Mouse (Mus musculus) bone marrow macrophage, adult 2 months (primary cell): ENCODE data around the gene Traf4. TPM values are rescaled to one million over a fixed set of nuclear protein-coding genes. Genes with fewer than 3 reads are reported as not detected.

Source experiments
- H3K27ac ChIP-seq: 2 replicates; pipeline ENCODE4 v1.5.1; 2012; ENCODE audit warnings: low read depth, low read length; ENCODE audit not compliant: insufficient read depth
- H3K4me1 ChIP-seq: 2 replicates; pipeline ENCODE4 v1.6.1; 2012; ENCODE audit warnings: low read length; ENCODE audit not compliant: control insufficient read depth, insufficient read depth
- H3K4me3 ChIP-seq: 2 replicates; pipeline ENCODE4 v1.5.1; 2012; ENCODE audit warnings: mild to moderate bottlenecking, low read length, moderate library complexity; ENCODE audit not compliant: insufficient read depth
- CTCF ChIP-seq: IDR thresholded peaks from 2 replicates; pipeline ENCODE4 v1.5.1; 2012; ENCODE audit warnings: low read depth, mild to moderate bottlenecking, low read length, moderate library complexity
- POLR2A ChIP-seq: IDR thresholded peaks from 2 replicates; pipeline ENCODE4 v1.6.1; 2012; ENCODE audit warnings: mild to moderate bottlenecking, low read depth, low read length, borderline replicate concordance
- polyA plus RNA-seq: library from polyadenylated mRNA; stranded (reverse); fragments of >200 nt; gene quantifications from 2 replicates; pipeline ENCODE4 v1.2.4, GENCODE M21; 2012; ENCODE audit not compliant: missing spikeins, insufficient read depth, insufficient read length

Gene Traf4
- polyA plus RNA-seq, 1 experiment = 0.68 TPM

- Histone ChIP-seq H3K4me3 (no peak overlapping the region), H3K27ac (no peak overlapping the region), H3K4me1 (peaks cover 12% of the 10 kb centered on the region)
- TF ChIP-seq CTCF (no peak), POLR2A (no peak)
These were observed 2.0 kb upstream of the Traf4 start for GRCm38 (mm10) chr11:78167257-78167959.

GRCm38 (mm10) chr11:78166640-78167039, 1.3 kb upstream of the Traf4 start:
- peaks cover 12% of the 10 kb centered on the region for H3K4me1 ChIP-seq

GRCm38 (mm10) chr11:78166161-78166560, 772 bp upstream of the Traf4 start:
- Histone ChIP-seq H3K4me3 (no peak overlapping the region), H3K27ac (no peak overlapping the region), H3K4me1 (peaks cover 12% of the 10 kb centered on the region)
- TF ChIP-seq CTCF (no peak), POLR2A (no peak)

More at GRCm38 (mm10) chr11:78166640-78167039, 1.3 kb upstream of the Traf4 start:
- no peak overlapping the region for H3K4me3 ChIP-seq
- TF ChIP-seq POLR2A (no peak), CTCF (no peak)
- H3K27ac ChIP-seq = no peak overlapping the region

- peak overlapping the region; percentile 66 for H3K4me3 ChIP-seq
- TF ChIP-seq POLR2A (no peak), CTCF (no peak)
- peaks cover 12% of the 10 kb centered on the region for H3K4me1 ChIP-seq
- H3K27ac ChIP-seq = 0 out of 2 replicates have a peak overlapping the region, but pooled peaks have one; percentile 1
These were observed 346 bp upstream of the Traf4 start for GRCm38 (mm10) chr11:78165761-78166109.

GRCm38 (mm10) chr11:78164604-78164923, 825 bp downstream of the Traf4 start:
- H3K4me1 ChIP-seq = peaks cover 12% of the 10 kb centered on the region
- peak overlapping the region; percentile 66 for H3K4me3 ChIP-seq

GRCm38 (mm10) chr11:78163681-78164603, 1.4 kb downstream of the Traf4 start:
- Histone ChIP-seq H3K4me1 (peaks cover 12% of the 10 kb centered on the region), H3K4me3 (peak overlapping the region; percentile 66), H3K27ac (no peak overlapping the region)
- TF ChIP-seq CTCF (no peak), POLR2A (no peak)

More at GRCm38 (mm10) chr11:78164604-78164923, 825 bp downstream of the Traf4 start:
- no peak for TF ChIP-seq CTCF
- no peak overlapping the region for H3K27ac ChIP-seq

GRCm38 (mm10) chr11:78163045-78163444, 2.3 kb downstream of the Traf4 start:
- Histone ChIP-seq H3K4me1 (peaks cover 12% of the 10 kb centered on the region), H3K27ac (no peak overlapping the region), H3K4me3 (no peak overlapping the region)
- TF ChIP-seq POLR2A = no peak
- TF ChIP-seq CTCF = no peak

- Histone ChIP-seq H3K4me3 (no peak overlapping the region), H3K27ac (no peak overlapping the region)
These were observed 2.9 kb downstream of the Traf4 start for GRCm38 (mm10) chr11:78162504-78162903.

GRCm38 (mm10) chr11:78161968-78162367, 3.4 kb downstream of the Traf4 start:
- Histone ChIP-seq H3K4me1 (peaks cover 12% of the 10 kb centered on the region), H3K4me3 (no peak overlapping the region), H3K27ac (no peak overlapping the region)
- TF ChIP-seq CTCF (no peak), POLR2A (no peak)

More at GRCm38 (mm10) chr11:78162504-78162903, 2.9 kb downstream of the Traf4 start:
- H3K4me1 ChIP-seq = peaks cover 12% of the 10 kb centered on the region
- TF ChIP-seq CTCF (no peak), POLR2A (no peak)

- TF ChIP-seq POLR2A (no peak), CTCF (no peak)
- H3K4me3 ChIP-seq = no peak overlapping the region
- H3K4me1 ChIP-seq = peaks cover 8% of the 10 kb centered on the region
- H3K27ac ChIP-seq = no peak overlapping the region
These were observed 4.2 kb downstream of the Traf4 start for GRCm38 (mm10) chr11:78161169-78161568.
